Mouse (Mus musculus) T-helper 17 cell (primary cell): ENCODE data around the gene Rnf20.

ENCODE experiments used
- in situ Hi-C, 2 experiments: fragments of 300-600 bp; cut with MboI, MseI; formaldehyde crosslinking; loops; 1 replicate in 1 of 2; 2 replicates in 1 of 2; pipeline ENCODE4 v1.15.1; 2025; ENCODE audit warnings: high pct_unique_total_duplicates in 2 of 2

Rnf20 gene

GRCm38 (mm10) chr4:49637821-49638220 lies 6.0 kb downstream of the Rnf20 start:
- in situ Hi-C loops: loop anchor here (10.0 to 25.0 kb wide), 3 partner anchors 1163 to 1351 kb away; partner anchors contain the start of genes Tex10 (in 2 of the 2), Erp44 (in 1 of the 2) and Invs (in 1 of the 2)

GRCm38 (mm10) chr4:49639913-49640312 lies 8.1 kb downstream of the Rnf20 start:
- in situ Hi-C loops: loop anchor here (10.0 to 25.0 kb wide), 3 partner anchors 1165 to 1353 kb away; partner anchors contain the start of genes Tex10 (in 2 of the 2), Erp44 (in 1 of the 2) and Invs (in 1 of the 2)

DNA sequence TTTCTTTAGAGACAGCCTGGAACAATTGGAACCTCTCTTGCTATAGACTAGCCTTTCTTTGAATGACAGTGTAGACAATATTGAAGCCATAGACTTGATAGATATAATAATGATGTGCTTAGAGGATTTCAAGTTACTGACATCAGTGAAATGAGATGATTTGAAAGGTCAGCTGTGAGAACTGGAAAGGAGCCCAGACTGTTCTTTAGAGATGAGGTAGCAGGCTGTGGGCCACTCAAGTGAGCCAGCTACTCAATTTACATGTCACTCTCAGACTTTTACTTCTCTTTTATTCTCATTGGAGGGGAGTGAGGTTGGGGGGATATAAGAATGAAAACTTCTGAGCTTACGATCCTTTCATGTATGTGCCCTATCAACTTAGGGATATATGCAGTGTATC lies 27.6 kb downstream of the Rnf20 start:
- in situ Hi-C loops: loop anchor here in 1 of 2 experiments (10.0 kb wide), 1 partner anchor 1825 kb away; no protein-coding TSS in a partner anchor

GRCm38 (mm10) chr4:49661664-49662063 lies 29.9 kb downstream of the Rnf20 start:
- in situ Hi-C loops: no loop called here

GRCm38 (mm10) chr4:49662231-49662630 lies 30.4 kb downstream of the Rnf20 start:
- in situ Hi-C loops: no loop called here

GRCm38 (mm10) chr4:49664850-49665249 lies 33.0 kb downstream of the Rnf20 start:
- in situ Hi-C loops: no loop called here

GRCm38 (mm10) chr4:49676071-49676470 lies 44.3 kb downstream of the Rnf20 start:
- in situ Hi-C loops: no loop called here

- in situ Hi-C loops: no loop called here
These were observed 45.0 kb downstream of the Rnf20 start for GRCm38 (mm10) chr4:49676790-49677189.

GRCm38 (mm10) chr4:49680171-49680875 lies 48.5 kb downstream of the Rnf20 start:
- in situ Hi-C loops: no loop called here

DNA sequence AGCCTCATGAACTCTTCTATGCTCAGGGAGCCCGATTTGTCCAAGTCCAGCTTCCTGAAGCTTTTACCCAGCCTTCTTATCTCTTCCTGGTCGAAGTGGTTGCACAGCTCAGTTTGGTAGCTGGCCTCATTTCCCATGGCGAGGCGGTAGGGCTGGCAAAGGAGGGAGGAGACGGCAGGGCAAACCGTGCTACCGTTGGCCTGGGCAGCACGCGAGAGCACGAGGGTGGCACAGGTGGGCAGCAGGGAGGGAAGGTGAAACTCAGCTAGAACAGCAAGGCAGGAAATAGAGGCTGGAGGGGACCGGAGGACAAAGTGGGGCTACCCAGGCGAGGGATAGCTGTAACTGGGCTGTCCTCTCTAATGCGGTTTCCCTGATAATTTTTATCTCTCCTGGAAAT lies 50.0 kb downstream of the Rnf20 start, which contains the start of gene Ppp3r2:
Gene Ppp3r2 (minus strand): TSS at position 213 of the 400 bp plus-strand sequence.
- in situ Hi-C loops: no loop called here

DNA sequence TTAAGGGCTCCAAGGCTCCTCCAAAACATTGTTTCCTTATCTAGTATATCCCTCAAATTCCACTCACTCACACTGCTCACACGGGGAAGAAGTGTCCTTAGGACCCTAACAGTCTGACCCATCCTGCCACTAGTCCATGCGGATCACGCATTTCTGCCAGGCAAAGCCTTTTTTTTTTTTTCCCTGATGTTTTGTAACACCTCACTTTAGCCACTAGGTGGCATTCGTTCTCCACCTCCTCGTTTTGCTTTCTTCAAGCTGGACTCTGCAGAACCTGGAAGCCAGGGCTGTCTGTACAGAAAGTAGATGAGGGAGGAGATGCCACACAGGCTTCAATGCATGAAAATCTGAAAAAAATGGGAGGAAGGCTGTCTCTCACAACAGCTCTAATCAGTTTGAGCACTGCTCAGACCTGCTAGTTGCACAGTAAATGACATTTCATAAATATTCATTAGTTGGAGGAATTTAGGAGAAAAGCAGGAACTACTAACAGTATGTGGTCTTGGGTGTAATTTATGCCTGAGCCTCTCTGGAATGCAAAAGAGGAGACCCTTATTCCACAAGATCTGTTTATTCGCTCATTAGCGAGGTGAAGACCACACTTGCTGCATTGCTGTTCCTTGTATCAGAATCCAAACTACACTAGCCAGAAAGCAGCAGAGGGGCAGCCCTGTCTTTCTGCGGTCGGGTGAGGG lies 56.9 kb downstream of the Rnf20 start:
- in situ Hi-C loops: no loop called here

GRCm38 (mm10) chr4:49691405-49692194 lies 59.8 kb downstream of the Rnf20 start:
- in situ Hi-C loops: no loop called here
